Mouse (Mus musculus) heart, adult 2 months (tissue): ENCODE results near the gene Pole3. TPM values are rescaled to one million over a fixed set of nuclear protein-coding genes. Genes with fewer than 3 reads are reported as not detected.

Experiments
- DNase-seq, 2 experiments: peaks; one replicate each; pipeline ENCODE4 v3.0.0; 2021
- H3K27ac ChIP-seq: fragments of 200-600 bp; 2 replicates; pipeline ENCODE4 v1.8.1; 2022
- H3K27me3 ChIP-seq: fragments of 200-500 bp; 2 replicates; pipeline ENCODE4 v1.6.1; 2012; ENCODE audit warnings: mild to moderate bottlenecking, low read length, inconsistent platforms, mixed read lengths; ENCODE audit not compliant: control insufficient read depth, insufficient read depth
- H3K36me3 ChIP-seq: fragments of 200-500 bp; 2 replicates; pipeline ENCODE4 v1.6.1; 2012; ENCODE audit warnings: low read length, inconsistent platforms; ENCODE audit not compliant: control insufficient read depth, insufficient read depth
- H3K4me1 ChIP-seq: fragments of 200-500 bp; 2 replicates; pipeline ENCODE4 v1.6.1; 2011; ENCODE audit warnings: low read length; ENCODE audit not compliant: control insufficient read depth, insufficient read depth
- H3K4me3 ChIP-seq: fragments of 200-600 bp; 2 replicates; pipeline ENCODE4 v1.8.1; 2022
- H3K79me2 ChIP-seq: fragments of 200-500 bp; replicated peaks from 2 replicates; pipeline ENCODE4 v1.6.1; 2012; ENCODE audit warnings: mild to moderate bottlenecking, inconsistent platforms, low read length, moderate library complexity, mixed read lengths; ENCODE audit not compliant: control insufficient read depth, insufficient read depth
- H3K9ac ChIP-seq: fragments of 200-500 bp; 2 replicates; pipeline ENCODE4 v1.6.1; 2012; ENCODE audit warnings: low read depth, mild to moderate bottlenecking, control low read depth, inconsistent platforms, low read length, mixed read lengths
- CTCF ChIP-seq: fragments of 200-600 bp; IDR thresholded peaks from 2 replicates; pipeline ENCODE4 v1.8.1; 2022; ENCODE audit warnings: antibody characterized with exemption, mild to moderate bottlenecking, moderate library complexity
- EP300 ChIP-seq: fragments of 200-500 bp; IDR thresholded peaks from 2 replicates; pipeline ENCODE4 v1.6.1; 2011; ENCODE audit warnings: low read depth, low read length, control low read depth; ENCODE audit not compliant: insufficient read depth
- POLR2A ChIP-seq: fragments of 200-500 bp; IDR thresholded peaks from 2 replicates; pipeline ENCODE4 v1.6.1; 2011; ENCODE audit warnings: mild to moderate bottlenecking, low read depth, low read length, control low read depth; ENCODE audit not compliant: insufficient read depth
- WGBS: fragments of 180-500 bp; shearing (Covaris S2); methylation state at CpG from one replicate; pipeline ENCODE4 v1.1.7; 2018; 5-methylcytosine and 5-hydroxymethylcytosine counted together
- intact Hi-C: fragments of 180-260 bp; cut with DNase I; formaldehyde crosslinking; loops from one replicate; pipeline ENCODE4 v1.15.1; 2025
- polyA plus RNA-seq: library from polyadenylated mRNA; depleted of rRNA; stranded (reverse); fragments of >200 nt; gene quantifications from 2 replicates; pipeline ENCODE4 v1.2.3, GENCODE M21; 2012
- total RNA-seq, 2 experiments: library from RNA; stranded (reverse); gene quantifications; 2 replicates each; pipeline ENCODE4 v1.2.3; 2021

The Pole3 gene
- total and polyA plus RNA-seq, 3 experiments: 10.5 to 19.1 (median 16.1) TPM

GRCm38 (mm10) chr4:62525489-62525811 lies 582 bp upstream of the Pole3 start:
- no peak for DNase-seq
- intact Hi-C loops: loop anchor here (10.0 kb wide), 2 partner anchors 321 to 1029 kb away; partner anchors contain the start of gene Tmem268
- peak overlapping the region; percentile 82 for H3K4me3 ChIP-seq
- WGBS: 2% methylated on average over 10 of the region's 10 CpGs
- H3K27me3 ChIP-seq: no peaks in the 10 kb centered on the region
- H3K27ac ChIP-seq: no peak overlapping the region
- no peaks in the 10 kb centered on the region for H3K36me3 ChIP-seq
- no peak for TF ChIP-seq CTCF
- TF ChIP-seq EP300: no peak
- TF ChIP-seq POLR2A: no peak
- H3K4me1 ChIP-seq: peaks cover 3% of the 10 kb centered on the region
- no peak overlapping the region for H3K9ac ChIP-seq
- no peaks in the 10 kb centered on the region for H3K79me2 ChIP-seq

GRCm38 (mm10) chr4:62520892-62521400 lies 3.9 kb downstream of the Pole3 start:
- no peak overlapping the region for H3K4me3 ChIP-seq
- H3K4me1 ChIP-seq: peaks cover 16% of the 10 kb centered on the region
- no peaks in the 10 kb centered on the region for H3K79me2 ChIP-seq
- H3K27ac ChIP-seq: peak overlapping the region; percentile 87; the same call in 1 of the 2 replicates
- WGBS: 61% methylated on average over 2 of the region's 2 CpGs
- TF ChIP-seq POLR2A: no peak
- TF ChIP-seq EP300: no peak
- no peak for TF ChIP-seq CTCF
- no peaks in the 10 kb centered on the region for H3K27me3 ChIP-seq
- DNase-seq: no peak
- H3K36me3 ChIP-seq: no peaks in the 10 kb centered on the region; the same call in none of the 2 replicates
- intact Hi-C loops: loop anchor here (10.0 kb wide), 2 partner anchors 316 to 1034 kb away; partner anchors contain the start of gene Tmem268
- no peak overlapping the region for H3K9ac ChIP-seq

GRCm38 (mm10) chr4:62519849-62520233 lies 5.0 kb downstream of the Pole3 start, which contains the start of gene Alad:
Alad (minus strand) TSS chr4:62519918.
- WGBS: under 1% methylated on average over 37 of the region's 37 CpGs
- peaks cover 23% of the 10 kb centered on the region for H3K4me1 ChIP-seq
- peak; percentile 93 to 94 for DNase-seq
- peak within 1 kb of the TSS; percentile 87 for H3K27ac ChIP-seq
- peak within 1 kb of the TSS; percentile 88 for H3K4me3 ChIP-seq
- no peaks in the 10 kb centered on the region for H3K27me3 ChIP-seq
- intact Hi-C loops: loop anchor here (5.0 to 10.0 kb wide), 6 partner anchors 48 to 1035 kb away; partner anchors contain the start of genes Akna, Fkbp15, Slc31a1 and Tmem268
- H3K79me2 ChIP-seq: no peaks in the 10 kb centered on the region
- peak within 1 kb of the TSS; percentile 93 for H3K9ac ChIP-seq
- TF ChIP-seq CTCF: no peak
- TF ChIP-seq POLR2A: peak; percentile 69; the same call in 1 of the 2 replicates
- TF ChIP-seq EP300: 0 out of 2 replicates have a peak, but pooled peaks have one; percentile 15
- H3K36me3 ChIP-seq: no peaks in the 10 kb centered on the region; the same call in none of the 2 replicates

GRCm38 (mm10) chr4:62519122-62519848 lies 5.6 kb downstream of the Pole3 start:
- Histone ChIP-seq H3K27ac (peak overlapping the region; percentile 87), H3K36me3 (no peaks in the 10 kb centered on the region; the same call in none of the 2 replicates), H3K79me2 (no peaks in the 10 kb centered on the region), H3K4me3 (peak overlapping the region; percentile 88), H3K4me1 (peaks cover 22% of the 10 kb centered on the region), H3K27me3 (no peaks in the 10 kb centered on the region), H3K9ac (peak overlapping the region; percentile 93)
- WGBS: 1% methylated on average over 26 of the region's 26 CpGs
- no peak for TF ChIP-seq CTCF
- TF ChIP-seq POLR2A: no peak
- no peak for TF ChIP-seq EP300
- no peak for DNase-seq
- intact Hi-C loops: loop anchor here (5.0 to 10.0 kb wide), 4 partner anchors 47 to 886 kb away; partner anchors contain the start of genes Akna, Fkbp15, Slc31a1 and Wdr31

GRCm38 (mm10) chr4:62518416-62519121 lies 6.3 kb downstream of the Pole3 start:
- Histone ChIP-seq H3K9ac (no peak overlapping the region; the same call in 1 of the 2 replicates), H3K36me3 (no peaks in the 10 kb centered on the region; the same call in none of the 2 replicates), H3K27me3 (no peaks in the 10 kb centered on the region), H3K4me3 (peak overlapping the region; percentile 88), H3K27ac (peak overlapping the region; percentile 87), H3K79me2 (no peaks in the 10 kb centered on the region), H3K4me1 (peaks cover 21% of the 10 kb centered on the region)
- TF ChIP-seq CTCF (no peak), EP300 (no peak), POLR2A (no peak)
- intact Hi-C loops: loop anchor here (5.0 to 10.0 kb wide), 4 partner anchors 46 to 886 kb away; partner anchors contain the start of genes Akna, Fkbp15, Slc31a1 and Wdr31
- peak; percentile 44 to 54 for DNase-seq
- 43% methylated on average over 13 of the region's 13 CpGs for WGBS
